Mouse (Mus musculus) cerebellum, postnatal 14 days (tissue): Measurements from ENCODE around the gene Fxyd4.

Source experiments
- DNase-seq, 2 experiments: peaks; one replicate each; pipeline ENCODE4 v3.0.0; 2021; ENCODE audit warnings: mixed read lengths in 2 of 2

Fxyd4 gene

DNA sequence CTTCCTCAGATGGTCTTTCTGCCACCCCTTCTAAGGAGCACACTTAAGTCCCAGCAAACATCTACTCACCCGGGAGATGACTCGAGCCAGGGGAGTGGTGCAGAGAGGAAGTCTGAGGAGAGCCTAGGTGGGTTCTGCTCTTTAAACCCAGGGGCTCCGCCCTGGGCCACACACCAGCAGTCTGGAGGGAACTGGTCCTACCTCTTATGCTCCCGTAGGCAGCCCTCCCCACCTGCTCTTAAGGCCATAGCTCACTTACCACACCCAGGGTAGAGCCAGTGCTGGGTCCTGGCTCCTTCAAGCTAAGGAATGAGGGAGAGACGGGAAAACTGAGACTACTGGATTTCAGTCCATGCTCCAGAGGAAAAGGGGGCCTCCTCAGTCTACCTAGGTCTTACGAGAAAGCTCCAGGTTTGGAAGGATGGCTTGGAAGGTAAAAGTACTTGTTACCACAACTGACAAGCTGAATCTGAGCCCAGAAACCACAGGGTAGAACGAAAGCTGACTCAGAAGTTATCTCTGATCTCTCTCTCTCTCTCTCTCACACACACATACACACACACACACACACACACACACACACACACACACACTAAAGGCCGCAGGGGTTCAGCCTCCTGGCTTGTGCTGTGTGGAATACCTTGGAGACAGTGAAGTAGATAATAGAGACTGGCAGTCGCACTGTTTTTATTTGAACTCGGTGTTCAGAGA lies at the start of gene Fxyd4:
Gene Fxyd4 (minus strand): TSS at position 471 of the 711 bp plus-strand sequence.
- DNase-seq = no peak

DNA sequence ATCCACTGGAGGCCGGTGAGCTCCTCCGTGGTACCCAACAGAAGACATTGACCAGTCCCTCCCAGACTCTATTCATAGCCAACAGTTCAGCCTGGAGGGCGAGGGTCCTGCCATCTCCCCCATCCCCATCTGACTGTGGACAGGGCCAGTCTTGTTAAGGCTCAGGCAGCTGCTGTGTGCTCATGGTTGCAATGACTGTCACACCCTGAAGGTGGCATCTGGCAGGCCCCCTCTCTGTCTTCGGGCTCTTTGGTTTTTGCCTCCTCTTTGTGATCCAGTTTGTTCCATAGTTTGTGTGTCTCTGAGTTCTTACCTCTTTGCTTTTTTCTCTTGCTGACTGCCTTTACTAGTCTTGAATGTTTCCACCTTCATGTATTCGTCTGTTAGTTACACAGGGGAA lies 49.7 kb upstream of the Fxyd4 start:
- no peak for DNase-seq

DNA sequence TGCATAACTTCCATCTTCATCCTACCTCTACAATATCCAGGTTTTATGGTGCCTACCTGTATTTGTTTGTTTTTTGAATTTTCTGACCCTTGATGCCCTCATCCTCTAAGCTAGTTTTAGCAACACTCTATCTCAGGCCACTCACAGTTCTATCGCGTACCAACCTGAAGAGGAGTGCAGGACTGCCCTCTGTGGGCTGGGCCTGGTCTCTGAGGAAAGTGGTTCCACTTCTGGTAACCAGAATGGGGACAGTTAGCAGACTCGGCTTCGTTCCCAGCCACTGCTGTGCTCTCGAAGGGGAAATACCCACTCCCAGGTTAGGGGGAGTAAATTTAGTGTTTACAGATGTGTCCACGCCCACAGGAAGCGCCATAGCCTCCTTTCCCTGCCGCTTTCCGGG lies 29.2 kb upstream of the Fxyd4 start:
- no peak for DNase-seq

DNA sequence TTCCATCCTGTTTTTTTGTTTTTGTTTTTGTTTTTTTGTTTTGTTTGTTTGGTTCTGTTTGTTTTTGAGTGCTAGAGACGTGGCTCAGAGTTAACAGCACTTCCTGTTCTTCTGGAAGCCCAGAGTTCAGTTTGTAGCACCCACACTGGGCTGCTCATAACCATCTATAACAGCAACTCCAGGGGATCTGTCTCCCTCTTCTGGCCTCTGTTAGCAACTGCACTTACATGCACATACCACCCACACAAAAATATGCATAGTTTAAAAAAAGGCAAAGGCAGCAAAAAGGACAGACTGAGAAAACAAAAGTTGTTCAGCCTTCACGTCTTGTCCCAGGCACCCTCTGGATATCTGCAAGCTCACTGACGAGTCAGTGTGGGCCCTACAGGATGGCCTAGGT lies 25.7 kb upstream of the Fxyd4 start:
- DNase-seq = no peak

DNA sequence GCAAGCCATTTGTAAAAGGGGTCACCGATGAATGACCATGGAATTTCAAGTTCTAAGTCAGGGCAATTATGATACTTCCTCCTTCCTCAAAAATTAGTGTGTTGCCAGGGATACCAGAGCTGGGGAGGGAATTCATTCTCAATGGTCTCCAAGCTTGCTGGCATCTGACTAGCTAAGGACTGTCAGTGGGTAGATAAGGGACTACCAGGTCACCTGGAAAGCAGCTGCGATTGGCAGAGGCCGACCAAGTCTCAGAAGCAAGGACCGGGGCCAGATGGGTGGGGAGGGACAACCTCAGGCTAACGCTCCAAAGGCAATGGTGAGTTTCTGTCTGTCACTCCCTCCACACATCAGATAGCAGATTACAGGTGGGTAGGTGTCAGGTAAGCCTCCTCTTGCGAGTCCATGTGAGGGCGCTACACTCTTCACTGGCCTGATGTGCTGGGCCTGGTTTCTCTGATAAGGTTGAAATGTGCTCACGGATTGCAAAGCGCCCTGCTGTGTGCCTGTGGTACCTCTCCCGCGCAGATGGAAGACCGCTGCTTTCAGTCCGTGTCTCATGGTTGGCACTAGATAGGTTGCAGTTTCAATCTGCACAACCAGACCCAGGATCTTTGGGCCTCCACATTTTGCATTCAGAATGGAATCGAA lies 19.5 kb upstream of the Fxyd4 start:
- DNase-seq = peak in 1 of 2 experiments; percentile 10

DNA sequence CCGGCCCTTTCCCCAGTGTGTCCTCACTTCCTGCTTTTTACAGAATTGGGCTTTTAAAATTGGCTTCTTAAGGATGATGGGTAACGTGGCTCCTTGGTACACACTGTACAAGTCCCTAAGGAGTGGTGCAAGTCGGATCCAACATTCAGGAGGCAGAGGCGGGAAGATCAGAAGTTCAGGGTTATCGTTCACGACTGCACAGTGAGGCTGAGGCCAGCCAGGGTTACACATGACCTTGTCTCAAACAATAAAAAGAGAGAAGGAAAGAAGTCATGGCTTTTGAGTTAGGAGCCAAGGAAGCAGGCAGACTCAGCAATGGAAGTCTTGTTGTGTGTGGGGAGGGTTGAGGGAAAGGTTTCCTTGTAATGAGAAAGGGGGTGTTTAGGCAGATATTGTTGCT lies 18.7 kb upstream of the Fxyd4 start:
- DNase-seq = no peak

DNA sequence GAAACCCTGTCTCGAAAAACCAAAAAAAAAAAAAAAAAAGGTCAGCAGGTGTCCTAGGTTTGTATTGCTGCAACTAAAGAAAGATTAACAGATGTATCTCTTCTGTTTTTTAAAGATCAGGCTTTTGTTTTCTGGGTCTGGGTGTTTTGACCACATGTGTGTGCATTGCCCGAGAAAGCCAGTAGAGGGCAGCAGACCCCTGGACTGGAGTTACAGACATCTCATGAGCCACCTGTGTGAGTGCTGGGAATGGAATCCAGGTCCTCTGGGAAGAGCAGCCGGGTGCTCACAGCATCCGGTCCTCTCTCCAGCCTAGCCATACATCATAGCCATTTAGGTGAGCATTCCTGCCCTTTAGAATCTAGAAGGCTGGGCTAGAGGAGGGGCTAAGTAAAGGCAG lies 14.8 kb upstream of the Fxyd4 start:
- DNase-seq = no peak

DNA sequence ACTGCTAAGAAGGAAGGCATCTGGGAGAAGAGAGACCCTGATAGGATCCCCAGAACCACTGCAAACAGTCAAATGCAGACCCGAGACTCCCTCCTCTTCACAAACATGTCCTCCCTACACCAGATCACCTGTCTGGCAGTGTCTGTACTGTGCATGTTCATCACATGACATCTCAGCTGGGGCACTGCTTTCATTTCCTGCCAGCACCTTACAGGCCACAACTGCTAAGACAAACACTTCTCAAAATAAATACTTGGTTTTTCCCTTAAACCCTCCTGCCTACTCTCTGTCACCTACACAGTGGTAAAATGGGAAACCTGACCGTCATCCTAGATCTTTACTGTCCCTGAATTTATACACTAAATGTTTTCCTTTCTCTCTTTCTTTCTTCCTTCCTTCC lies 6.4 kb upstream of the Fxyd4 start:
- no peak for DNase-seq

DNA sequence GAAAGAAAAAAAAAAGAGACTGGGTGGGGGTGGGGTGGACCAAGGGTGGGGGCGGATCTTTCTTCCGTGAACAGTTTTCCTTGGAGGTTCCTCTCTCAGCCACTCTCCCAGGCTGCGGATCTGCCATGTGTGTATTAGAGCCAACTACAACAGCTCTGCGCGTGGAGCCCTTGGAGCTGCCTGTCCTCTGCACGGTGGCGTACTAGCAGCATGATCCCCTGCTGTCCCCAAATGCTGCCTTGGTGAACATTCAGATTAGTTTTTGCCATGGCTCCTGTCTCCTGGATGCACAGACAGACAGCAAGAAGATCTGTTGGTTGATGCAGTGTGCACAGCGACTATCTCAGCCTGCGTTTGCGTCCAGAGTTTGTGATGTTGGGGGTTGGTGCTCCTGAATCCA lies 5.3 kb upstream of the Fxyd4 start:
- DNase-seq = peak; percentile 72 to 77

DNA sequence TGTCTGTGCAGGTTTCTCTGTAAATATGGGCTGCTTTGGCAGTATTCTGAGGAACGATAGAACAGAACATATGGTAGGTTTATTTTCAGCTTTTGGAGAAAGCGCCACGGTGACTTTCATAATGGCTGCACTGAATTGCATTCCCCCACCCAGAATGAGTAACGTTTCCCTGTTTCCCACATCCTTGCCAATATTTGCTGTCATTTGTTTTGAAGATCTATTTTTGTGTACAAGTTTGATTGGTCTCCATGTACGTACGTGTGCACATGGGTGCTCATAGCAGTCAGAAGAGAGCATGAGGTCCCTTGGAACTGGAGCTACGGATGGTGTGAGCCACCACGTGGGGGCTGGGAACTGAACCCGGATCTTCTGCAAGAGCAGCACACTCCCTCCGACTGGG lies 1.5 kb upstream of the Fxyd4 start:
- DNase-seq = peak in 1 of 2 experiments; percentile 38

DNA sequence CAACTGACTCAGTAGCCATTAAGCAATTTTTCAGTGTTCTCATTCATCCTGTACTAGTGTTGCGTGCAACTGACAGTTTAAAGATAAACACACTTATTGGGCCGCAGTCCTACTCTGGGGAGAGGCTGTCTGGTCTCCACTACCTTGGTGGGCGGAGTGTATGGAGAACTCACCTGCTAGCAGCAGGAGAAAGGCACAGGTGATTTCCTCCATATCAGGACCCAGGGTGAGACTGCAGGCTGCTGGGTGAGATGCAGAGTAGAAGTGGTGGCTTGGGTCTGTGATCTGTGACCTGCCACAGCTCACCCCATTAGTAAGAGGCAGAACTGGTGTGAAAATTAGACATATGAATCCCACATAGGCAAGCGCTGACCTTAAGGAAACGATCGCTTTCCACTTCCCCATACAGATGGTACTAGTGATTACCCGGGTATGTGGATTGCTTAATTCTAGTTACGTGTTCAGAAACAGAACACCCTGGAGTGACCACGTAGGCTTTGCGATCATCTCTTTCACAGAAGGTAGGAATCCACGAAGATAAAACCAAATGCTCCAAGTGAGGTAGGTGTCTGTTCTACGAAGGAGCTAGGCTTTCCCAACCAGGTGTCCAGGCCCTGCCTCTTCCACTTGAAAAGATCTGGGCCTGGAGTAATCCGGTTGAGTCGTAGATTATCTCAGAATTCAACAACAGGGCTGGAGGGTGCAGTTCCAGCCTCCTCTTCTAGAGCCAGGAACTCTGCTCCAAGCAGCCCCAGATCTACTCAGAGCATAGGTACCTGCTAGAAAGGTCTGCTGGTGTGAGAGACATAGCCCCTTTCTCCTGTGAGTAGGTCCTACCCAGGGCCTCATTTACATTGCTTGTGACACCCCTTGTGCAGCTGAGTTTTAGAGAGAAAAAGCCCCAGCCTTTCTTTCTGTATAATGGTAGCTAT lies 1.5 kb downstream of the Fxyd4 start:
- no peak for DNase-seq

DNA sequence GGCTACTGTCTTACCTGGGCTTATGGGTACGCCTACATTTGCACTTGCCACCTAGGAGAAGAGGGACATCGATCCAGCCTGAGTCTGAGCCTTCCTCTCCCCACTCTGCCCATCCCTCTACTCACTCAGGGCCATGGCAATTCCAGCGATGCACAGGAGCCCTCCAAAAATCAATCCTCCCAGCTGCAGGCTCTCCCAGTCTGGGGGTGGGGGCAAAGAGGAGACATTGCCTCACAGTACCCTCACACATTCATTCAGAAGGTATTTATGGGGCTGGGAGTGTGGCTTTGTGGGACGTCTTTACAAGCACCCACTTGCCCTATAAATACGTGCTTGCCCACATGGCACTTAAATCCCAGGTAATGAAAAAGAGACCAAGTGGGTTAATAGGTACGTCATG lies 3.2 kb downstream of the Fxyd4 start:
- no peak for DNase-seq

DNA sequence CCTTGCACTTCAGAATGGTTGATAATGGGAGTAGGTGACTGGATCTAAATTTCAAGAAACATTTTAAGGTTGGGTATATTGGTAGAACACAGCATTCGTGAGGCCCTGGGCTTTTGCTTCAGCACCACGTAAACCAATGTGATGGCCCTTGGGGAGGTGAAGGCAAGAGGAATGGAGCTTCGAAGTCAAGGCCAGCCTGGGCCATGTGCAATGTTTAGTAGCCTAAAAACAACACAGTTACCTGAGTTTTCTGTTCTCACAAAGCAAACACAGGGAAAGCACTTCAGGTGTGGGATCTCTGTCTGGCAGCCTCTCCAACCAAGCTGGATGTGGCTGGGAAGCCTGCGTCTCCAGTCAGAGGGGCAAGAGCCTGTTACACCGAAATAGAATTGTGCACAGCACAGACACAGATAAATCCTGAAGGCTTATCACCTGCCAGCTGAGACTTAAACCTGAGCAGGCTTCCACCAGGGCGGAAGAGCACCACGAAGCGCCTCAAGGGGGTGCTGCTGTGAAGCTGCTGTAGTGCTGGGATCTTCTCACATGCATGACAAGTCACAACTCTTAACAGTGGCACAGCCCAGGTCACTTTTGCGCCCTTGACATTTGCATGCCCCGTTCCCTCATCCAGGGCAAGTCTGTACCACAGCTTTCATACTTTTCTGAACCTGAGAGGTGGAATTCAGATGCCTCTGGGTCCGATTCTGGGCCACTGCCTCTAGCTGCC lies 5.0 kb downstream of the Fxyd4 start:
- peak; percentile 45 to 56 for DNase-seq

DNA sequence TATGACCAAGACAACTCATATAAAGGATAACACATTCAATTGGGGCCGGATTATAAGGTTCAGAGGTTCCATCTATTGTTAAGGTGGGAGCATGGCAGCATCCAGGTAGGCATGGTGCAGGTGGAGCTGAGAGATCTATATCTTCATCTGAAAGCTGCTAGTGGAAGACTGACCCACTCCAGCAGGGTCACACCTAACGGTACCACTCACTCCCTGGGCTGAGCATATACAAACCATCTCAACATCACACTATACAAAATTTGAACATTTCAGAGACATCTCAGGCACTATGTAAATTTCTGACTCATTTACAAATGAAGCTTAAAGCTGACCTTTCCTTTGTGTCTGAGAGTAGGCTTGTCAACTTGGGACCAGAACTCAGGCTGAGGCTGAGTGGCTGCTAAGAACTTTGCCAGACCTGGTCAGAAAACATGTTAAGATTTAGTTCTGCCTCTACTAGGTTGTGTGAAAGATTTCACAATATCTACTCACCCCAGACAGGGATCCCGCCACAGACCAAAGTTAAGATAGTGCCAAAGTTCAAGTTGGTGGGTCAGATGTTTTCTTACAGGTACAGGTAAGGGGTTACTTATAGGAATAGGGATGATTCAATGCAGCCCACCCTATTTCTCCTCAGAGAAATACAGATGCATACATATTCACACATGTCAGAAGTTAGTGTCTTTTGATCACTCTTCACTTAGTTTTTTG lies 7.4 kb downstream of the Fxyd4 start:
- no peak for DNase-seq

DNA sequence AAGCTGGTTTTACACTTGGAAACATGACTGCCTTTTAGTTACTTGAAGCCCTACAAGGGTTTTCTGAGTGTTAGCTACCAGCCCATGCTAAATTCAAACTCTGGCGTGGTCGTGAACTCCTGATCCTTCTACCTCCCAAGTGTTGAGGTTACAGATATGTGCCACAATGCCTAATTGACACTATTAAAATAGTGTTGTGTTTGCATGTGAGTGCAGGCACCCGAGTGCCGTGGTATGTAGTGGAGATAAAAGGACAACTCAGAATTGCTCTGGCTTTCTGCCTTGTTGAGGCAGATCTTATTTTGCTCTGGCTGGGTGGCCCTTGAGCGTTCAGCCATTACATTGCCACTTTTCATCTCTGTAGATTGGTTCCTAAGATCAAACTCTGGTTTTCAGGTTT lies 8.7 kb downstream of the Fxyd4 start:
- DNase-seq = no peak

DNA sequence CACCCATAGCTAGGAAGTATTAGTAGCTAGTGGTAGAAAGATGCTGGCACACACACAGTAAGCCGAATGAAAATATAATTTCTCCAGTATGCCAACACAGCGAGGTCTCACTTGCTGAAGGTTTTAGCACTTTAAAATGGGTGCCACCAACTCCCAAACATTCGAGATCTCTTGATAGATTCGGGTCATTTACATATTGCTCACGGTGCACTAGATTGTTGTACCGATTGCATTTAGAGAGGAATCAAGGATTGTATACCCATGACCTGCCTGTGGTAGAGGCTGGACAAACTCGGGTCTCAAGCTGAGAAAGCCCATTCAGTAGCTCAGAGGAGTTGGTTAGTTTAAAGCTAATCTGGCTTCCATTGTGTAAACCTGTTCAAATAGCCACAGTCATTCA lies 9.5 kb downstream of the Fxyd4 start:
- no peak for DNase-seq

DNA sequence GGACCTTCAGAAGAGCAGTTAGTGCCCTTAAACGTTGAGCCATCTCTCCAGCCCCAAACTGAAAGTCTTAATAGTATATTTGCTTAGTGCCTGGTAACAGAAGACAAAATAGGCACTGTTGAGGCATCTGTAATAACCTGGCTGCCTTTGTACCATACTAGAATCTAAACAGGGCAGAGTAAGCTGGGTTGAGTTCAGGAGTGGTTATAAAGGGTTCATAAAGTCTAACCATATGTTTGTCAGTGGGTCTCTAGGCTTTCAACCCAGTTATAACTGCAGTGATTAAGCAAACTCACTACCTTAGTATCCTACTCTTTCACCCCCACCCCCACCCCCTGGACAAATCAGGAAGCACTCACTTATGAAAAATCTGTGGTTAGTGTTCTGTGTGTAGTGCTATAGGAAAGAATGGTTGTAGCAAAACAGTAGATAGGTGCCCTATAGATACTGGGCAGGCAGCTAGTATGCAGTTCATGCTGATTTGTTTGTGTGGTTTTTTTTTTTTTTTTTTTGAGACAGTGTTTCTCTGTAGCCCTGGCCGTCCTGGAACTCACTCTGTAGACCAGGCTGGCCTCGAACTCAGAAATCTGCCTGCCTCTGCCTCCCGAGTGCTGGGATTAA lies 10.5 kb downstream of the Fxyd4 start:
- DNase-seq = no peak

DNA sequence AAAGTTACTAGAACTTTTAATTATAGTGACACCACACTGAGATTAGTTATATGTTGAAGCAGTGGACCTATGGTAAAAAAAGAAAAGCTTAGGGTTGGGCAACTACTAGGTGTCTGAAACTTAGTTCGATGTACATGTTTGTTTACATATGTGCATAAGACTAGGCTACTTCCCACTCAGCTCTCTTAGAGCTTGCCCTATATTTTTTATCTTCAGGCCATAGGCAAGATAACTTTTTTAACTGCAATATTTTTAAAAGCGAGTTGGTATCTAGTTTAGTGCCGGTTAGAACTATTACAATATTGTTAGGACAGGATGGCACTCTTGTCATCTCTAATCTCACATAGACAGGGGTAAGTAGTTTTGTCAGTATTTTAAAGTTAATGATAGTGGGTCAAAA lies 15.5 kb downstream of the Fxyd4 start:
- no peak for DNase-seq

DNA sequence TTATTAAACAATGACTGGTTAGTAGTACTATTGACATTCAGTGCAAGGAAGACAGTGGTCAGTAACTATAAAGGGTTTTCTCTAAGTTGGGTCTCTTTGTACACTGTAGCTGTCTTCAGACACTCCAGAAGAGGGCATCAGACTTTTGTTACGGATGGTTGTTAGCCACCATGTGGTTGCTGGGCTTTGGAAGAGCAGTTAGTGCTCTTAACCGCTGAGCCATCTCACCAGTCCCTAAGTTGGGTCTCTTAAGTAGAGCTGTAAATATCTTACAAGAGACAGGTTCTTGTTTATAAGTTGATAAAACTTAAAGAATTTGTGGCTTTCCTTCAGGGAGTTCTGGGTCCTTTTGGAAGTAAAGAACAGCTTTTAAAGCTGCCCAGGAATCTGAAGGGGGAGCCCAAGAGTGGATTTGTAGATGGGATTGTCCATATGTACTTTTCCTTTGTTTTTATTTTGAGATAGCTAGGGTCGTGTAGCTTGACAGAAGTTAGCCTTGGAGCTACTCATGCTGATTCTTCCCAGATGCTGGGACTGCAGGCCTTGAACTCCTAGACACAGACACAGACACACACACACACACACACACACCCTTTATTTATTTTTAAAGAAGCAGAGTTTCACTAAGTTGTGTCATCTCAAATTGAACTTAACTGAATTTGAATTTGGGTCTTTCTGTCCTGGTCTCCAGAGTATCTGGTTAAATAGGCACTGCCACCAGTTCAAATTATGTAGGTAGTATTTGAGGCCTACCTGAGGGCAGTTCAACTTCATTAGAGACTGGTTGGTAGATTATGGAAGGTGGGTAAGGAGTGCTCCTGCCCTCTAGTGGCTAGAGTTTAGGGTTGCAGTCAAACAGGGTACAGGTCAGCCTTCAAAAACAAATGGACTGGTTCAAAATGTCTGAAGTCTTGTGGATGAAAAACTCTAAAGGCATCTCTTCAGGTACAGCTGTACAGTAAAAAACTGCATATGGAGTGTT lies 16.5 kb downstream of the Fxyd4 start:
- peak; percentile 45 to 66 for DNase-seq

DNA sequence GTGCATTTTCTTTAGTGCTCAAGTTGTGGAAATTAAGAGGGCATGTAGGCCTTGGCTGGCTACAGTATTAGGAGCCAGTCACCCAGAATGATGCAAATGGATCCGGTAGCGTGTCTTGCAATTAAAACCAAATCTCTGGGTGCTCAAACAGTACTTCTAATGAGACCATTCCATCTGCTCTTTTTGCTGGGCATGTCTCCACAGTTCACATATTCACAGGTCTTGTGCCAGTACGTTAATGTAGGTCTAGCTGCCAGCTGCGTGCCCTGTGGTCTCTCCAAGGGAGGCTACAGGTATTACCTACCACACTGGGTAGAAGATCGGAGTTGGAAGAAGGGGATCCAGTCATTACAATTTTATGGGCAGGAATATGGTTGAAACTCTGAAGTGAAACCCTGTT lies 19.4 kb downstream of the Fxyd4 start:
- DNase-seq = peak in 1 of 2 experiments; percentile 17

DNA sequence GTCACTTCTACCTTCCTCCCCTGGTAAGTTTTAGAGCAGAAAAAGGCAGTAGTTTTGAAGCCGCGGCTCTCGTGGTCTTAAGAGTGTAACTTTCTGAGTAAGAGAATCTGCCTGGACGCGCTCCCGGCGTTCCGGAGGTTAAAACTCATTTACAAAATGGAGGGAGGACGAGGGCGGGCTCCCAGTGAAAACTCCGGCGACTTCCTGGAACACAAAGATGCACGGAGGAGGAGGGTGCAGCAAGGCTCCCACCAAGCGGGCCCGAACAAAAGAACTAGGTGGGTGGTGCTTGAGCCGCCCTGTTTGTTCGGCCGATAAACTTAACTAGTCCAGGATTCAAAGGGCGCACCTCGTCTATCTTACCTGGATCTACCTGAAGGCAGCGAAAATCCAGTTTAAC lies 19.9 kb downstream of the Fxyd4 start:
- DNase-seq = peak; percentile 51 to 57
